In the genomic region with DNA sequence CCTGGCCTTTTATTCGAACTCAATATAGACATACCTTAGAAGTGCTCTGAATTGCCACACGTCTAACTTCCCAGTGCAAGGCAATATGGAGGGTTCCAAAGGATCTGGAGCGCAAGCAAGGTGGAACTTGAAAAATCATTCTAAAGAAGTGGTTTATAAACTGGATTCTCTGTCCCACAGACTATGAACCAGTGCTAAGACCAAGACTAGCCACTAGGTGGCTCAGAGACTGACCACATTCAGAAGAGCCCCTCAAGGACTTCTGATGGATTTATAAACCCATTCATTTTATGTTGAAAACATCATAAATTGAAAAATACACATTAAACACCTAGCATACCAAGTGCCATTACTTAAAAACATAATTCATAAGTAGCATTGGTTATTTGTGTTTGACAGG, we compare ENCODE assay signal across 11 mouse cellular contexts.
DNase-seq lines count a peak whose midpoint lies in the region; ATAC-seq and TF ChIP-seq lines count a peak whose summit lies in the region.
"Had no signal": no experiment of that assay in that cellular context is flagged by ENCODE, and none has a peak within 500 bp of the region (broad histone marks: within the 10 kb centered on the region; RNA-seq: fewer than 3 reads in every experiment).

No protein-coding gene starts in this region.

- TF ChIP-seq CTCF in layer of hippocampus, adult 2 months (conservative IDR thresholded peaks at IDR 0.05): peak; percentile 76

- H3K4me3 ChIP-seq in layer of hippocampus, adult 2 months: no peak overlapping the region
- no peak overlapping the region for H3K4me3 ChIP-seq in neural tube, embryonic 15.5 days (replicated peaks)
- H3K4me3 ChIP-seq: embryonic facial prominence, embryonic 15.5 days; myocyte had no signal

- no peak for ATAC-seq in neural tube, embryonic 15.5 days (ENCODE audit: low FRiP score)

- H3K27ac ChIP-seq in layer of hippocampus, adult 2 months: no peak overlapping the region
- H3K27ac ChIP-seq in neural tube, embryonic 15.5 days (replicated peaks): no peak overlapping the region
- H3K27ac ChIP-seq: embryonic facial prominence, embryonic 15.5 days had no signal

- no peaks in the 10 kb centered on the region for H3K4me1 ChIP-seq in neural tube, embryonic 15.5 days
- H3K4me1 ChIP-seq: embryonic facial prominence, embryonic 15.5 days had no signal

- H3K36me3 ChIP-seq in neural tube, embryonic 15.5 days: no peaks in the 10 kb centered on the region
- H3K36me3 ChIP-seq: embryonic facial prominence, embryonic 15.5 days had no signal

- no peak overlapping the region for H3K4me2 ChIP-seq in neural tube, embryonic 15.5 days
- H3K4me2 ChIP-seq: embryonic facial prominence, embryonic 15.5 days had no signal

- WGBS in neural tube, embryonic 15.5 days: 88% methylated on average over 3 of the region's 3 CpGs

- no peaks in the 10 kb centered on the region for H3K27me3 ChIP-seq in neural tube, embryonic 15.5 days (replicated peaks)
- H3K27me3 ChIP-seq: embryonic facial prominence, embryonic 15.5 days had no signal

- H3K9ac ChIP-seq in neural tube, embryonic 15.5 days (replicated peaks): no peak overlapping the region
- H3K9ac ChIP-seq: embryonic facial prominence, embryonic 15.5 days had no signal

- DNase-seq in adrenal gland, postnatal 36 days: peak; percentile 2 to 6
- no peak for DNase-seq in adrenal gland, adult 18-20 months (ENCODE audit: low spot score in 2 of 2)
- DNase-seq in layer of hippocampus, adult 2 months (ENCODE audit: low spot score in 2 of 2): no peak
- DNase-seq in layer of hippocampus, postnatal 14 days (ENCODE audit: low spot score in 2 of 2): no peak
- peak; percentile 3 for DNase-seq in 3T3-L1 (ENCODE audit: low read depth, low spot score)
- peak; percentile 8 for DNase-seq in cerebellum, adult 9-11 months
- no peak for DNase-seq in right cerebral cortex, postnatal 4 days
- DNase-seq: heart, adult 18-20 months had no signal

- no peaks in the 10 kb centered on the region for H3K9me3 ChIP-seq in neural tube, embryonic 15.5 days (replicated peaks)
- H3K9me3 ChIP-seq: embryonic facial prominence, embryonic 15.5 days had no signal

Comparison
In these comparisons a context has a peak if more than half of its experiments do, and no peak if none do; other contexts are left out.
1. DNase-seq: peak in adrenal gland, postnatal 36 days (2 of 2), 3T3-L1 (single experiment) and cerebellum, adult 9-11 months (single experiment); none in adrenal gland, adult 18-20 months (0 of 2), layer of hippocampus, adult 2 months (0 of 2), layer of hippocampus, postnatal 14 days (0 of 2) and right cerebral cortex, postnatal 4 days (single experiment).